Mouse (Mus musculus): ENCODE results near the gene Pabpn1. TPM values are rescaled to one million over a fixed set of nuclear protein-coding genes. Genes with fewer than 3 reads are reported as not detected.
"Not testable (repeated sequence)": the region's sequence is repeated elsewhere in the genome, so short reads cannot be mapped to it uniquely, and the experiment has no call there.

Gene Pabpn1
- total RNA-seq, 4 experiments from 2014 or later: 260 to 320 (median 270) TPM

DNA sequence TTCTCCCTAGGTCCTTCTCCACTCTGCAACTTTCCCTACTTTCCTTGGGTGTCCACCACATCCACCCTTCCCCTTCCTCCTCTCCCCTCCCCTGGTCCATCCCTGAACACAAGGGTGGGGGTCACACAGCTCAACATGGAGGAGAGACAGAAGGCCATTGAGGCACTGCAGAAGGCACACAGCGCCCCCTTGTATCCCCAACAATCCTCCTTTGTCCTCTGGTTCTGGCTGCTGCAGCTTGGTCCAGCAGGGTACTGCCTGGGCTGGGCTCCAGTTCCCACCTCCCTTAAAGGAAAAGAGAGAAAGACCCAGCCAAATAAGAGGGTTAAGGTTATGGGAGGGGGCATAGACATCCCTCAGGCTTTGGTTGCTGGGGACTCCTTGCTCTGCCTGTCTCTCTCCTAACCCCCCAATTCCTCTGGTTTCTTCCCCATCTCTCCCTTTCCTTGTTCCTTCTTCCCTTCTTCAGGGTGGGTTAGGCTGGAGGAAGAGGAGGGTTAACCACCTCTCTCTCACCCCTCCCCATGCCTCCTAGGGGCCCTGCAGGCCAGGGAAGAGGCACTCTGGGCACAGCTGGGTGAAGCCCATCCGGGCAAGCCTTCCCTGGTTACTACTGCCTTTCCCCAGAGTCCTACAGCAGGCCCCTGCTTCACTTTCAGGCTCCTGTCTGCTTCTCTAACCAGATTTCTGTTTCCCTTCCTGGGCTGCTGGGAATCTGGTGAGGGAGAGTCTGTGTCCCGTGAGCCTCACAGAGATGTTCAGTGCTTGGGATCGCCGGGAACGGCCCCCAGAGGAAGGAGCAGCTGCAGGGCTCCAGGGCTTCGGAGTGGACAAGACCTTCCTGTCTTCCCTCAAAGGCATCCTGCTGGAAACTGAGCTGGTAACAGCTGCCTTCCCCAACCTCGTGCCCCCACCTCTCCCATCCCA is 43.9 kb downstream of the Pabpn1 start, which contains the start of gene Cmtm5:
TSS of gene Cmtm5 (plus strand) at position 358 of the 927 bp plus-strand sequence.
- peak; percentile 85 to 88 for DNase-seq (ENCODE audit: low spot score in 2 of 2)

DNA sequence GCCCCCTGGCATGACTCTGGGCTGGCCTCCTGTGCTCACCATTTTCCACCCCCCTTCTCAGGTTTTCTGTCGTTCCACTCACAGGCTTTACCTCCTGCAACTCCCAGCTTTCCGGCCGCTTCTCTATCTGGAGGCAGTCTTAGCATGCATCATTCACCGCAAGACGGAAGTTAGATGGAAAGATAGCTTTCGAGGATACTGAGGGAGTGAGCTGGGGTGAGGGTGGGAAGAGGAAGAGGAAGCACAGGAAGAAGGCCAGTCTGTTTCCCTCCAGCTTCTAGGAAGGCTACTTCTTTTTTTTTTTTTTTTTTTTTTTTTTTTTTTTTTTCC is 44.5 kb downstream of the Pabpn1 start:
- DNase-seq (ENCODE audit: low spot score in 2 of 2): no peak

DNA sequence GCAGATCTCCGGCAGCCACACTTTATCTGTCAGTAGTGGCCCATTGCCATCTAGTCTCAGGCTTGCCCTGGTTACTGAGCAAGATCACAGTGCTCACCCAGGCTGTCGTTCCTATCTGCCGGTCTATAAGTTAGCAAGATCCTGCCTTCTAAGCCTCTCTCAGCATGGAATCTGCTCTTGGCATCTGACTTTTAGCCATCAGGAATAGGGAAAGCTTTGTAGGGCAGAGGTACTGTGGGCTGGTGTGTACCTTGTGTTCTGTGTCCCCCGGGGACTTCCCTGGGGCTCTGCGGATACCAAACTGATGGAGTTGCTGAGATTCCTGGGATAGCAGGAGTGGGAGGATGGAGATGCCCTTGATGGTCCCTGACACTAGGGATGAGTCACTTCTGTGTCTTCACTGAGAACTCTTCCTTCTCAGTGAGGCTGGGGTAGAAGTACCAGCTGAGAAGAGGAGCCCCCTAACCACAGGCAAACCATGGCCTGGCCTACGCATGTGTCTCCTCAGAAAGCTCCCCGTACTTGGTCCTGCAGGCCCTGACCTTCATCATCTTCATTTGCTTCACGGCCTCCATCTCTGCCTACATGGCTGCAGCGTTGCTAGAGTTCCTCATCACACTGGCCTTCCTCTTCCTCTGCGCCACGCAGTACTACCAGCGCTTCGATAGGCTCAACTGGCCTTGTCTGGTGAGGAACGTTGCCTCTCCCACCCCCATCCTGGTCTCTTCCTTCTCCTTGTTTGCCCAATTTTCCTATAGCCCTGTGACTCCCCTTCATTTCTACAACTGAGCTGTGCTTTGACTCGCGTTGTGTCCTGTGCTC is 45.3 kb downstream of the Pabpn1 start:
- DNase-seq (ENCODE audit: low spot score in 2 of 2): no peak

DNA sequence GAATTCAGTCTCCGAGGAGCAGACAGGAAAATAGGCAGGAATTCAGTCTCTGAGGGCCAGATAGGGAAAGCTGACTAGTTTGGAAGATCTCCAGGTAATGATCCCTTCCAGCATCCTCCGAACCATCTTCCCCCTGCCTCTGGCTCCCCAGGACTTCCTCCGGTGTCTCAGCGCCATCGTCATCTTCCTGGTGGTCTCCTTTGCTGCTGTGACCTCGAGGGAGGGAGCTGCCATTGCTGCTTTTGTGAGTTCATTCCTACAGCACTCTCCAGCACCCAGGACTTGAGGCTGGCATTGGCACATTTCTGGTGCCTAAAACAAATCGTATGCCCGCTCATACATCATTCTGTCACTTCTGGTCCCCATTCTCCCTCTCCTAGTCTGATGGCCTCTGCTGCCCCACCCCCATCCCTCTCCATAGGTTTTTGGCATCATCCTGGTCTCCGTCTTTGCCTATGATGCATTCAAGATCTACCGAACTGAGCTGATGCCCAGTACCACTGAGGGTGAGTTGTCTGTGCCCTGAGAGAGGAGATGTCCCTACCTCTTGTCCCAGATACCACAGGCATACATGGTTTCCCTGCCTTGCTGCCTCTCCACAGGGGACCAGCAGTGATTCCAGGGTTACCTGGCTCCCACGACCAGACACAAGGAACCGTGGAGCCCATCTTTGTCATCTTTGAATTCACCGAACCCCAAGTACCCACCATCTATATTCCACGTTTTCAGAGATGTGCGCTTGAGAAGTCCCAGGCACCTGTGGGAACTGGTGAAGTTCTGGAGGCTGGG is 46.3 kb downstream of the Pabpn1 start:
- no peak for DNase-seq (ENCODE audit: low spot score in 2 of 2)

DNA sequence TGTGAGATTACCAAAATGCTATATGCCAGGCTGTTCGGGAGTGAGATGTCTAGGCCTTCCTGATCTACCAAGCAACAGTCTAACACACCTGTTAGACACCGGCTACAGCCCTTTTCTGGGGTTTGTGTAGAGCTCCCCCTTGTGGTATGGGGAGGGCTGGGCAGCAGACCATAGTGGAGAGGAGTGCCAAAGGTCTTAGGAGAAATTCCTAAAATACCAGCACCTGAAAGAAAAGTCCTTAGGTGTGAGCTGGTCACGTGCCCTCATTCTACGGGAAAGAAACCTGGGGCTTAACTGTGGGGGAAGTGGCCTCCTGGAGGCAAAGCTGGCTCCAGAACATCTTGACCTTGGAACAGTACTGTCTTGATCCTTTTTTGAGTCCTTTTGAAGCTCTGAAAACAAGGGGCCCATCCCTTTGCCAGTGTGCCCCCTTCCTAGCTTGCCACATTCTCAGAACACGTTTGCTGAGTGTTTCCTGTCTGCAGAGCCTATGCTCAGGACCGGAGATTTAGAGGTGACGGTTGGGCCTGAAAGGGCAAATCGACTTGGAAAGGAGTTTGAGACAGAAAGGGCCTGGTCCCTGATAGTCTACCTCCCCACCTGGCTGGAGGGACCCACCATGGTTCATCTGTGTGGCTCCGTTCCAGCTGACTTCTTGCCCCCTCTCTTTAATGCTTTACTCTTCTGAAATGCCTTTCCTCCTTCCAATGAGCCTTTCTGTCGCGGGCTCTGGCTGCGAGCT is 47.3 kb downstream of the Pabpn1 start:
- DNase-seq (ENCODE audit: low spot score in 2 of 2): peak in 1 of 2 experiments; percentile 56

DNA sequence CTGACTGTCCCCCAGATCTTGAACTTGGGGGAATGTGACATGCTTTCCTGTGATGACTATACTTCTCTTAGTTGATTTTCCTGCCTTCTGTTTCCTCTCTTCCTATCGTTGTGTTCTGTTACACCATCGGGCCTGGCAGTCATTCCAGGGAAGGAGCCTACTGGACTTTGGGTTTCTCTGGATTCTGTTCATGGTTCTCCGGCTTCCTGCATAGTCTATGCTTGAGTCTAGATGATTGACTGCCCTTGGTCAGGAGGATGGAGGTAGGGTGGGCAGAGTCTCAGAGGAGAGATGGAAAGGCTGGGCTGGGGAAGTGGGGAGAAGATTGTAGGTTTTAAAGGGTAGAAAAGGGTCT is 47.9 kb downstream of the Pabpn1 start:
- DNase-seq (ENCODE audit: low spot score in 2 of 2): no peak

DNA sequence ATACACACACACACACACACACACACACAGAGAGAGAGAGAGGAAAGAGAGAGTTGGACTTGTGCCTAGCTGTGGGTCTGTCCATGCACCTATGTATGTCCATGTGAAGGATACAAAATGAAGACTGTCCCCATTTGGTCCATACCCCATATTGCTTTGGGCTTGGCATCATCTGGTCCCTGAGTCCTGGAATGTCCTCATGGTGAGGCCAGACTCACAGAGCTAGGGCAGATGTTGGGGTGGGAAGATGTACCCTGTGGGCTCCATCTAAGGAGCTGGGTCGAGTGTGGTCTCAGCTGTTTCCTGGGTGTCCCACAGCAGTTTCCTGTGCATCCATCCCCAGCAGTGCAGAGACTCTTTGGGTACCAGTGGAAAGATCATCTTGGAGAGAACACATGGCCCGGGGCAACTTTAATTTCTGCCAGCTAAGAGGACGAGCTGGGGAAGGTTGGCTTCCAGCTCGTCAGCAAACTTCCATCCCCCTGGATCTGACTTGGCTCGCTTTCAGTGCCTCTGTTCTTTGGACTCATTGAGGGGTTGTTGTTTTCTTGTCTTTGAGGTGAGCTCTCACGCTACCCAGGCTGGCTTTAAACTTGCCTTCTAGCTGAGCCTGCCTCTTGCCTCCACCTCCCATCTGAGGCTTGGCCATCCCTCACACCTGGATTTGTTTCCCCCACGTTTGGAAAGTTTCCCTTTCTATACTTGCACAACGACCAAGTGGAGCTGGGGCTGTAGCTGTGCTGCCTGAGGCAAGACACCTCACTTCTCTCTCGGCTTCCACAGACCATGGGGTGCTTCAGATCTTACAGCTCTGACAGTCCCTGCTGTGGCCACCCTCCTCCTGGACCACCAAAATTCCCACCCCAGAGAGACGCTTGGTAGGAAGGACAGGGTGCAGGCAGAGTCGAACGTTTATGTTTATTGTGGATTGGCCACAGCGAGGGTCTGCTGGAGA is 49.0 kb downstream of the Pabpn1 start:
- no peak for DNase-seq (ENCODE audit: low spot score in 2 of 2)

DNA sequence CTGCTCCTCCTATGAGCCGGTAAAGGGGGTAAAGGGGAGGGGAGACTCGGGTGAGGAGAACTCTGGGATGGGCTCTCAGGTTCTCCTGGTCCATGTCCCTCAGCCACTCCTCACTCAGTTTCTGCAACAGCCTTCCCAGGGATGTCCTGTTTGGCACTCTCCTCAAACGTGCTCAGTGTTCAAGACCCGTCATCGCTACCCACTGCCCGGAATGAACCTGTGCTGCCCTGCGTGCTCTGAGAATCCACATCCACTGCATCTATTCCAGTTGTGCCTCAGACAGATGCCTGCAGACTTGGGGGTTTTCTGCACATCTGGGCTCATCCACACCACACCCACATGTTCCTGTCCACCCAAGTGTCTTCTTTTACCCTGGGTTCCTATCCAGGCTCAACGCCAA is 50.2 kb downstream of the Pabpn1 start:
- no peak for DNase-seq (ENCODE audit: low spot score in 2 of 2)

DNA sequence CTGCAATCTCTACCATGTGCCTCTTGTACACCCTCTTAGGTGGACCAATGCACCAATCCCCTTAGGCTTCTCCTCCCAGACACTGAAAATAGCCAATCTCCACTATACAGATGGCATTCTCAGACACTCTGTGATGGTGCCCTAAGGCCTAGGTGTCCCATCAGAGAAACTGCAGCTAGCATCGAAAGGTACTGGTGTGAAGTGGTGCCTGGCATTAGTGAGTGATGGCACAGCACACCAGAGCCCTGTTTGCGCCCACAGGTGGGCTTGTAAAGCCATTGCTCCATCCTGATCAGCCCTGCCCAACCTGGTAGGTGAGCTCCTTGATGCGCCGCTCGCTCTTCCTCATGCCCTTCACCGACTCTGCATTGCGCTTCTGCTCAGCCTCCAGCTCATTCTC is 51.7 kb downstream of the Pabpn1 start:
- no peak for DNase-seq (ENCODE audit: low spot score in 2 of 2)

DNA sequence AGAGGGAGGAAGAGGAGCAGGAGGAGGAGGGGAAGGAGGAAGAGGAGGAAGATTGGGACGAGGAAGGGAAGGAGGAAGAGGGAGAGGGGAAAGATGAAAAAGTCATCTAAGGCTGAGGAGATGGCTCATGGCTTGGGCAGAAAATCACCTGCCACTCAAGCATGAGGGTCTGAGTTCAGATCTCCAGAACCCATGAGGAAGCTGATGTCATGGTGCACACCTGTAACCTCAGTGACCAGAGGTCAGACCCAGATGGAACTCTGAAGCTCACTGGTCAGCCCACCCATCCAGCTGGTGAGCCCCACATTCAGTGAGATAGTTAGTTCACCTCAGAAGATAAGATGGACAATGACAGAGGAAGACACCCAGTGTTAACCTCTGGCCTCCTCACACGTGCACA is 52.6 kb downstream of the Pabpn1 start:
- no peak for DNase-seq (ENCODE audit: low spot score in 2 of 2)

DNA sequence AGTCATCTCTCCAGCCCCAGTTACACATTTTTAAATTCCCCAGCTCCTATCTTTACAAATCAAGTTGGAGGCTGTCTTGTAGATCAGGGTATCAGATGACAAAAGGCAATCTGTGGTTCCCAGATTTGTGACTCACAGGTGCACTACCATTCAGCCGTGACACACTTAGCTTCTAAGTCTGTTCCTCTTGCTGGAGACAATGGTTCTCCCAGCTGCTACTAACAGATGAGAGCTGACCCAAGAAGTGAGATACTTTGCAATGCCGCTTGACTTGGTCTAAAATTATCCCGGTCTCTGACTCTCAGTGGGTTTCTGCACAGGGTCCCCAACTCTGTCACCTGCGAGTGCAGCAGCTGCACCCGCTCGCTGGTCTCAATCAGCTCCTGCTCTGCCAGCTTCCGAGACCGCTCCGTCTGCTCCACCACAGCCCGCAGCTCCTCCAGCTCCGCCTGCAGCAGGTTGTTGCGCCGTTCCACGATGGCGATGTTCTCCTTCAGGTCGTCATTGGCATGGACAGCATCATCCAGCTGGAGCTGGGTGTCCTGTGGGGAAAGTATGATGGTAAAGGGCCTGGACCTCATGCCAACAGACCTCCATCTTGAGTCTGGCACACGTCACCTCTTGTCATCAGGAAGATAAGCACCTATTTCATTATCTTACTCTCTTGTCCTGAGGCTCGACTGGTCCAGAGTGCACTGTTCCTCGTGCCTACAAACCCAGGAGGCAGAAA is 53.8 kb downstream of the Pabpn1 start:
- no peak for DNase-seq (ENCODE audit: low spot score in 2 of 2)

DNA sequence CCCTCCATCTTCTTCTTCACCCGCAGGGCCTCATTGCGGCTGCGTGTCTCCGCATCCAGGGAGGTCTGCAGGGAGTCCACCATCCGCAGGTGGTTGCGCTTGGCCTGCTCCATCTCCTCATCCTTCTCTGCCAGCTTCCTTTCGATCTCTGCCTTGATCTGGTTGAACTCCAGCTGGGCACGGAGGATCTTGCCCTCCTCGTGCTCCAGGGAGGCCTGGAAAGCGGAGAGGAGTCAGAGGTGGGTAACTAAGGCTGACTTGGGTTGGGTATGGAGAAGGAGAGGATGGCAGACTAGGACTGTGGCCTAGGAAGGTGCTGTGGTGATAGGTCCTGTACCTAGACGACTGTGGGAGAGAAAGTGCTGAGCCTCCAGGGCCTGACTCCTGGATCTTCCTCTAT is 54.7 kb downstream of the Pabpn1 start:
- DNase-seq (ENCODE audit: low spot score in 2 of 2): not testable (repeated sequence)

Other genes with a start within 250 kb of the Pabpn1 start
- gene 1700123O20Rik, start 206.3 kb upstream of the Pabpn1 start, total RNA-seq (2022): 10 to 100 TPM; 17.9 to 27.8 (median 23.7) TPM
- gene Acin1, start 205.6 kb upstream of the Pabpn1 start, total RNA-seq (2022): 100 to 1,000 TPM; 190 to 255 (median 232) TPM
- gene Gm29776, start 193.7 kb upstream of the Pabpn1 start, total RNA-seq (2022): under 1 TPM in 1 of 4 experiments, not detected in 3; 0.18 TPM
- gene Cebpe, start 180.3 kb upstream of the Pabpn1 start, total RNA-seq (2022): not detected
- 10 to 100 TPM; 49.8 to 67.2 (median 58.5) TPM for gene Slc7a8, start 110.6 kb upstream of the Pabpn1 start, total RNA-seq (2022)
- gene Rnf212b, start 78.4 kb upstream of the Pabpn1 start, total RNA-seq (2022): not detected
- gene Homez, start 21.5 kb upstream of the Pabpn1 start, total RNA-seq (2022): 10 to 100 TPM; 20.3 to 33.2 (median 26.2) TPM
- gene Ppp1r3e, start 14.9 kb upstream of the Pabpn1 start, total RNA-seq (2022): 10 to 100 TPM; 18.2 to 23.0 (median 22.2) TPM
- gene Bcl2l2, start 9.1 kb upstream of the Pabpn1 start, total RNA-seq (2022): 100 to 1,000 TPM; 117 to 125 (median 121) TPM
- 10 to 100 TPM in 1 of 4 experiments, not detected in 3; 25.6 TPM for gene Gm20521, start 9.1 kb upstream of the Pabpn1 start, total RNA-seq (2022)
- gene Slc22a17, start 20.6 kb downstream of the Pabpn1 start, total RNA-seq (2022): 100 to 1,000 TPM; 629 to 644 (median 642) TPM
- gene Efs, start 33.6 kb downstream of the Pabpn1 start, total RNA-seq (2022): 10 to 100 TPM; 10.1 to 13.7 (median 12.4) TPM
- under 1 TPM in 1 of 4 experiments, not detected in 3; 0.47 TPM for gene Il25, start 40.2 kb downstream of the Pabpn1 start, total RNA-seq (2022)
- gene Cmtm5, start 43.8 kb downstream of the Pabpn1 start, total RNA-seq (2022): 10 to 100 TPM; 62.4 to 83.2 (median 76.3) TPM
- 1 to 10 TPM; 1.7 to 5.4 (median 2.6) TPM for gene Myh6, start 74.4 kb downstream of the Pabpn1 start, total RNA-seq (2022)
- not detected for gene Gm17428, start 84.4 kb downstream of the Pabpn1 start, total RNA-seq (2022)
- 1 to 10 TPM; 6.0 to 10.0 (median 7.8) TPM for gene Myh7, start 102.1 kb downstream of the Pabpn1 start, total RNA-seq (2022)
- gene Ngdn, start 123.0 kb downstream of the Pabpn1 start, total RNA-seq (2022): 10 to 100 TPM; 32.5 to 39.5 (median 34.1) TPM
- 10 to 100 TPM; 45.9 to 69.4 (median 55.7) TPM for gene Zfhx2, start 199.8 kb downstream of the Pabpn1 start, total RNA-seq (2022)
- gene Thtpa, start 202.3 kb downstream of the Pabpn1 start, total RNA-seq (2022): 10 to 100 TPM; 19.5 to 23.2 (median 22.3) TPM
- gene Ap1g2, start 214.1 kb downstream of the Pabpn1 start, total RNA-seq (2022): 10 to 100 TPM; 10.8 to 20.7 (median 14.8) TPM
- 100 to 1,000 TPM; 361 to 416 (median 386) TPM for gene Jph4, start 224.4 kb downstream of the Pabpn1 start, total RNA-seq (2022)

Measured in layer of hippocampus, adult 8-10 months (tissue).